9 mouse cellular contexts compared by ENCODE assay signal in the genomic region with DNA sequence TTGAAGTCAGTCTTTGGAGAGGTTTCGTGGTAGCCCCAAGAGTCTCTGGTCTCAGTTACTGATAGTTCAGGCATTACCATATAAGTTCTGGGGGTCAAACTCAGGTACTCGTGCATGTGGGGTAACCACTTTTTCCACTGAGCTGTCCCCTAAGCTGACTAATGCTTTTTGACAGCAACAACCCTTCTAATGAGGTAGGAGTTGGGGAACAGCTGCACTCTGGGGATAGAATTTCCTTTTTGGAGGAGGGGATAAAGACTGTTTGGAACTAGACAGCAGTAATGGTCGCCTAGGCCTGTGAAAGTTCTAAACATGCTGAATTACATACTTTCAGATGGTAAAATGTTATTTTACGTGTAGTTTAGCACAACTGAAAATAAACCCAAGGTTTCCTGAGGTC.
A peak's percentile ranks its signal among the peaks of the same experiment; 100 is the strongest.
DNase-seq lines count a peak whose midpoint lies in the region; ATAC-seq and TF ChIP-seq lines count a peak whose summit lies in the region.
"Had no signal": no experiment of that assay in that cellular context is flagged by ENCODE, and none has a peak within 500 bp of the region (broad histone marks: within the 10 kb centered on the region; RNA-seq: fewer than 3 reads in every experiment).

No protein-coding gene starts in this region.

- peak overlapping the region; percentile 82 for H3K27ac ChIP-seq in hindbrain, embryonic 10.5 days
- no peak overlapping the region for H3K27ac ChIP-seq in hindbrain, postnatal 0 days
- peak overlapping the region; percentile 82 for H3K27ac ChIP-seq in midbrain, embryonic 10.5 days (replicated peaks)
- no peak overlapping the region for H3K27ac ChIP-seq in midbrain, embryonic 14.5 days (replicated peaks; ENCODE audit: low read depth, low read length)
- H3K27ac ChIP-seq in limb, embryonic 10.5 days = peak overlapping the region; percentile 74
- 0 out of 2 replicates have a peak overlapping the region, but pooled peaks have one; percentile 30 for H3K27ac ChIP-seq in stomach, postnatal 0 days (replicated peaks)

- no peak overlapping the region for H3K9ac ChIP-seq in hindbrain, postnatal 0 days (replicated peaks; ENCODE audit: low read length)
- no peak overlapping the region for H3K9ac ChIP-seq in midbrain, embryonic 14.5 days (replicated peaks; ENCODE audit: low read length)
- no peak overlapping the region for H3K9ac ChIP-seq in stomach, postnatal 0 days (ENCODE audit: low read length)
- H3K9ac ChIP-seq: hindbrain, embryonic 12.5 days had no signal

- DNase-seq in hindbrain, embryonic 10.5 days (ENCODE audit: low spot score) = no peak
- no peak for DNase-seq in hindbrain, postnatal 0 days (ENCODE audit: low spot score)
- DNase-seq in midbrain, embryonic 10.5 days (ENCODE audit: low spot score) = no peak
- DNase-seq in midbrain, embryonic 14.5 days = no peak
- no peak for DNase-seq in limb, embryonic 10.5 days (ENCODE audit: low spot score)
- DNase-seq in stomach, postnatal 0 days (ENCODE audit: low spot score) = no peak
- no peak for DNase-seq in adrenal gland, postnatal 14 days

- H3K36me3 ChIP-seq in hindbrain, embryonic 10.5 days = no peaks in the 10 kb centered on the region
- H3K36me3 ChIP-seq in hindbrain, postnatal 0 days (ENCODE audit: insufficient read depth, low read length) = no peaks in the 10 kb centered on the region
- H3K36me3 ChIP-seq in midbrain, embryonic 10.5 days = no peaks in the 10 kb centered on the region
- no peaks in the 10 kb centered on the region for H3K36me3 ChIP-seq in midbrain, embryonic 14.5 days (ENCODE audit: control insufficient read depth, insufficient read depth, low read length)
- no peaks in the 10 kb centered on the region for H3K36me3 ChIP-seq in limb, embryonic 10.5 days
- no peaks in the 10 kb centered on the region for H3K36me3 ChIP-seq in stomach, postnatal 0 days (ENCODE audit: control insufficient read depth, insufficient read depth, low read length)
- H3K36me3 ChIP-seq: hindbrain, embryonic 12.5 days had no signal

- peaks cover 6% of the 10 kb centered on the region; the same call in 1 of the 2 replicates for H3K27me3 ChIP-seq in hindbrain, embryonic 10.5 days (ENCODE audit: insufficient read depth, poor library complexity, severe bottlenecking)
- no peaks in the 10 kb centered on the region for H3K27me3 ChIP-seq in hindbrain, postnatal 0 days (ENCODE audit: insufficient read depth, low read length)
- H3K27me3 ChIP-seq in midbrain, embryonic 10.5 days (ENCODE audit: low read depth, poor library complexity, severe bottlenecking) = no peaks in the 10 kb centered on the region
- H3K27me3 ChIP-seq in midbrain, embryonic 14.5 days (ENCODE audit: control insufficient read depth, insufficient read depth, low read length) = no peaks in the 10 kb centered on the region
- H3K27me3 ChIP-seq in limb, embryonic 10.5 days (ENCODE audit: low read depth, poor library complexity, severe bottlenecking) = no peaks in the 10 kb centered on the region
- no peaks in the 10 kb centered on the region for H3K27me3 ChIP-seq in stomach, postnatal 0 days (ENCODE audit: control insufficient read depth, insufficient read depth, low read length)

- 69% methylated on average over 4 of the region's 4 CpGs for WGBS in hindbrain, embryonic 10.5 days
- WGBS in hindbrain, postnatal 0 days = 63% methylated on average over 4 of the region's 4 CpGs
- WGBS in midbrain, embryonic 10.5 days = 70% methylated on average over 4 of the region's 4 CpGs
- WGBS in midbrain, embryonic 14.5 days = 65% methylated on average over 4 of the region's 4 CpGs
- 56% methylated on average over 4 of the region's 4 CpGs for WGBS in limb, embryonic 10.5 days
- 62% methylated on average over 4 of the region's 4 CpGs for WGBS in stomach, postnatal 0 days

- TF ChIP-seq EP300 in stomach, postnatal 0 days (optimal IDR thresholded peaks at IDR 0.05) = no peak

- no peak overlapping the region for H3K4me3 ChIP-seq in hindbrain, embryonic 10.5 days
- no peak overlapping the region for H3K4me3 ChIP-seq in hindbrain, postnatal 0 days (ENCODE audit: low read length)
- H3K4me3 ChIP-seq in midbrain, embryonic 10.5 days = no peak overlapping the region
- H3K4me3 ChIP-seq in midbrain, embryonic 14.5 days (replicated peaks; ENCODE audit: low read depth, low read length) = no peak overlapping the region
- no peak overlapping the region for H3K4me3 ChIP-seq in limb, embryonic 10.5 days
- no peak overlapping the region for H3K4me3 ChIP-seq in stomach, postnatal 0 days (ENCODE audit: low read depth, low read length)
- H3K4me3 ChIP-seq: erythroblast, embryonic 14.5 days; hindbrain, embryonic 12.5 days had no signal

- no peak for ATAC-seq in hindbrain, postnatal 0 days
- no peak for ATAC-seq in midbrain, embryonic 14.5 days (ENCODE audit: low FRiP score, low TSS enrichment)
- ATAC-seq in stomach, postnatal 0 days (ENCODE audit: low FRiP score, low TSS enrichment) = no peak

- no peaks in the 10 kb centered on the region for H3K9me3 ChIP-seq in hindbrain, embryonic 10.5 days
- H3K9me3 ChIP-seq in hindbrain, postnatal 0 days (ENCODE audit: low read length) = no peaks in the 10 kb centered on the region
- H3K9me3 ChIP-seq in midbrain, embryonic 10.5 days (replicated peaks) = no peaks in the 10 kb centered on the region
- no peaks in the 10 kb centered on the region for H3K9me3 ChIP-seq in midbrain, embryonic 14.5 days (ENCODE audit: control insufficient read depth, low read length)
- H3K9me3 ChIP-seq in limb, embryonic 10.5 days (replicated peaks) = no peaks in the 10 kb centered on the region
- no peaks in the 10 kb centered on the region for H3K9me3 ChIP-seq in stomach, postnatal 0 days (ENCODE audit: control insufficient read depth, low read length)
- H3K9me3 ChIP-seq: hindbrain, embryonic 12.5 days had no signal

- H3K4me2 ChIP-seq in hindbrain, postnatal 0 days (ENCODE audit: low read depth, low read length) = no peak overlapping the region
- H3K4me2 ChIP-seq in midbrain, embryonic 14.5 days (ENCODE audit: low read length) = no peak overlapping the region
- no peak overlapping the region for H3K4me2 ChIP-seq in stomach, postnatal 0 days (replicated peaks; ENCODE audit: low read depth)

- H3K4me1 ChIP-seq in hindbrain, embryonic 10.5 days (replicated peaks) = peaks cover 73% of the 10 kb centered on the region
- peaks cover 44% of the 10 kb centered on the region for H3K4me1 ChIP-seq in hindbrain, postnatal 0 days (ENCODE audit: insufficient read depth, low read length)
- H3K4me1 ChIP-seq in midbrain, embryonic 10.5 days = peaks cover 61% of the 10 kb centered on the region
- H3K4me1 ChIP-seq in midbrain, embryonic 14.5 days (ENCODE audit: control insufficient read depth, insufficient read depth, low read length) = peaks cover 44% of the 10 kb centered on the region
- H3K4me1 ChIP-seq in limb, embryonic 10.5 days = peaks cover 71% of the 10 kb centered on the region
- H3K4me1 ChIP-seq in stomach, postnatal 0 days (replicated peaks; ENCODE audit: control insufficient read depth, insufficient read depth) = peaks cover 7% of the 10 kb centered on the region; the same call in 1 of the 2 replicates

- TF ChIP-seq CTCF in hindbrain, postnatal 0 days (IDR thresholded peaks at IDR 0.05; ENCODE audit: low read depth) = no peak
- TF ChIP-seq CTCF in stomach, postnatal 0 days (IDR thresholded peaks at IDR 0.05; ENCODE audit: low read depth) = no peak

Comparison
In these comparisons a context has a peak if more than half of its experiments do, and no peak if none do; other contexts are left out.
1. H3K27ac ChIP-seq: peak in hindbrain, embryonic 10.5 days (single experiment), midbrain, embryonic 10.5 days (single experiment), limb, embryonic 10.5 days (single experiment) and stomach, postnatal 0 days (single experiment); none in hindbrain, postnatal 0 days (single experiment) and midbrain, embryonic 14.5 days (single experiment).